Mouse (Mus musculus): ENCODE data around the gene Adamts7. TPM values are rescaled to one million over a fixed set of nuclear protein-coding genes. Genes with fewer than 3 reads are reported as not detected.
A peak's percentile ranks its signal among the peaks of the same experiment; 100 is the strongest.

Adamts7 gene
- polyA plus RNA-seq, 1 experiment from 2014 or later: 14.0 TPM

- Histone ChIP-seq H3K27ac (ENCODE audit: low read length) (no peak overlapping the region), H3K9ac (replicated peaks; ENCODE audit: low read depth, low read length) (no peak overlapping the region), H3K27me3 (replicated peaks; ENCODE audit: control insufficient read depth, insufficient read depth, low read length) (no peaks in the 10 kb centered on the region), H3K36me3 (ENCODE audit: control insufficient read depth, insufficient read depth) (no peaks in the 10 kb centered on the region), H3K4me3 (replicated peaks; ENCODE audit: low read length) (no peak overlapping the region), H3K9me3 (ENCODE audit: control insufficient read depth, low read length) (no peaks in the 10 kb centered on the region), H3K4me1 (replicated peaks; ENCODE audit: control insufficient read depth, insufficient read depth, low read length) (no peaks in the 10 kb centered on the region), H3K4me2 (ENCODE audit: low read length) (no peak overlapping the region)
- WGBS: 94% methylated on average over 6 of the region's 6 CpGs
- ATAC-seq: no peak
Observed at GRCm38 (mm10) chr9:90245206-90245605, 82.3 kb downstream of the Adamts7 start.

DNA sequence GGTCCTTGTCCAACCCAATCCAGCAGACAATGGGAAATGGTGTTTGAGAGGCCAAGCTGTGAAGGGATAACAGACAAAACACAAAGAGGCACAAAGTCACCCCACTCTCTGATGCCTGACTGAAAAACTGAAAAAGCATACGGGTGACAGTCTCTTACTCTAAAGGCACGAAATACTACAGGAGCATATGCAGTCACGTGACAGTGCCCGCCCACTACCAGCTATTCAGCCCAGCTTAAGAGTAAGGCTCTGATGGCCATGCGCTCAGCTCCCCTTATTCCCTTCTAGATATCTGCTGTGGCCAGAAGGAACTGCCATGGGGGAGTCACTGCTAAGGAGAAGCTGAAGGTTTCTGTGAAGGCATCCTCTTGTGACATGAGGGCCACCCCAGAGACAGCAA lies 82.9 kb downstream of the Adamts7 start:
- H3K27me3 ChIP-seq (replicated peaks; ENCODE audit: control insufficient read depth, insufficient read depth, low read length): no peaks in the 10 kb centered on the region
- ATAC-seq: no peak
- WGBS: 91% methylated on average over 5 of the region's 5 CpGs
- no peak overlapping the region for H3K27ac ChIP-seq (ENCODE audit: low read length)
- H3K4me1 ChIP-seq (replicated peaks; ENCODE audit: control insufficient read depth, insufficient read depth, low read length): no peaks in the 10 kb centered on the region
- no peak overlapping the region for H3K9ac ChIP-seq (replicated peaks; ENCODE audit: low read depth, low read length)
- no peak overlapping the region for H3K4me2 ChIP-seq (ENCODE audit: low read length)
- no peaks in the 10 kb centered on the region for H3K36me3 ChIP-seq (ENCODE audit: control insufficient read depth, insufficient read depth)
- H3K4me3 ChIP-seq (replicated peaks; ENCODE audit: low read length): no peak overlapping the region
- no peaks in the 10 kb centered on the region for H3K9me3 ChIP-seq (ENCODE audit: control insufficient read depth, low read length)

- Histone ChIP-seq H3K4me2 (ENCODE audit: low read length) (no peak overlapping the region), H3K36me3 (ENCODE audit: control insufficient read depth, insufficient read depth) (no peaks in the 10 kb centered on the region), H3K9ac (replicated peaks; ENCODE audit: low read depth, low read length) (no peak overlapping the region), H3K9me3 (ENCODE audit: control insufficient read depth, low read length) (no peaks in the 10 kb centered on the region), H3K27ac (ENCODE audit: low read length) (no peak overlapping the region), H3K4me1 (replicated peaks; ENCODE audit: control insufficient read depth, insufficient read depth, low read length) (no peaks in the 10 kb centered on the region), H3K4me3 (replicated peaks; ENCODE audit: low read length) (no peak overlapping the region), H3K27me3 (replicated peaks; ENCODE audit: control insufficient read depth, insufficient read depth, low read length) (no peaks in the 10 kb centered on the region)
- ATAC-seq: no peak
- WGBS: 83% methylated on average over 7 of the region's 7 CpGs
Observed at GRCm38 (mm10) chr9:90247316-90247715, 84.4 kb downstream of the Adamts7 start.

GRCm38 (mm10) chr9:90248326-90248725 lies 85.5 kb downstream of the Adamts7 start:
- Histone ChIP-seq H3K9ac (replicated peaks; ENCODE audit: low read depth, low read length) (no peak overlapping the region), H3K27ac (ENCODE audit: low read length) (no peak overlapping the region), H3K4me3 (replicated peaks; ENCODE audit: low read length) (no peak overlapping the region), H3K27me3 (replicated peaks; ENCODE audit: control insufficient read depth, insufficient read depth, low read length) (no peaks in the 10 kb centered on the region), H3K36me3 (ENCODE audit: control insufficient read depth, insufficient read depth) (no peaks in the 10 kb centered on the region), H3K4me2 (ENCODE audit: low read length) (no peak overlapping the region), H3K9me3 (ENCODE audit: control insufficient read depth, low read length) (no peaks in the 10 kb centered on the region), H3K4me1 (replicated peaks; ENCODE audit: control insufficient read depth, insufficient read depth, low read length) (no peaks in the 10 kb centered on the region)
- 91% methylated on average over 7 of the region's 7 CpGs for WGBS
- ATAC-seq: no peak

DNA sequence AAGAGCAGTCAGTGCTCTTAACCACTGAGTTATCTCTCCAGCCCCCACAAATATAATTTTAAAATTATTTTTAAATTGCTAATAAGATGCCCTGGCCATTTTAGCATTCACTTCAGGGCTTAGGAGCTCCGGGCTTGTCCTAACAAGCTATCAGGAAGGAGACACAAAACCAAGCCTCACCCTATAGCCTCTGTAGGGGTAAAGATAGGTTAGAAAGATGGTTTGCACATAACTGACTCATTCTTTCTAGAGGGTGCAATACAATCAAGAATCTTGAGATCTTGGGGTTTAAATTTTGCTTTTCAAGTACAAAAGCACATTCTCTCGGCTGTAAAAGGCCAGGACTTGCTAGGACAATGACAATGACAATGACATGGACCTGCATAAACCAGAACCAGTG lies 86.2 kb downstream of the Adamts7 start:
- WGBS: 83% methylated on average over 2 of the region's 2 CpGs
- Histone ChIP-seq H3K27ac (ENCODE audit: low read length) (no peak overlapping the region), H3K9ac (replicated peaks; ENCODE audit: low read depth, low read length) (no peak overlapping the region), H3K4me2 (ENCODE audit: low read length) (no peak overlapping the region), H3K4me3 (replicated peaks; ENCODE audit: low read length) (no peak overlapping the region), H3K36me3 (ENCODE audit: control insufficient read depth, insufficient read depth) (no peaks in the 10 kb centered on the region), H3K4me1 (replicated peaks; ENCODE audit: control insufficient read depth, insufficient read depth, low read length) (no peaks in the 10 kb centered on the region), H3K9me3 (ENCODE audit: control insufficient read depth, low read length) (no peaks in the 10 kb centered on the region), H3K27me3 (replicated peaks; ENCODE audit: control insufficient read depth, insufficient read depth, low read length) (no peaks in the 10 kb centered on the region)
- no peak for ATAC-seq

DNA sequence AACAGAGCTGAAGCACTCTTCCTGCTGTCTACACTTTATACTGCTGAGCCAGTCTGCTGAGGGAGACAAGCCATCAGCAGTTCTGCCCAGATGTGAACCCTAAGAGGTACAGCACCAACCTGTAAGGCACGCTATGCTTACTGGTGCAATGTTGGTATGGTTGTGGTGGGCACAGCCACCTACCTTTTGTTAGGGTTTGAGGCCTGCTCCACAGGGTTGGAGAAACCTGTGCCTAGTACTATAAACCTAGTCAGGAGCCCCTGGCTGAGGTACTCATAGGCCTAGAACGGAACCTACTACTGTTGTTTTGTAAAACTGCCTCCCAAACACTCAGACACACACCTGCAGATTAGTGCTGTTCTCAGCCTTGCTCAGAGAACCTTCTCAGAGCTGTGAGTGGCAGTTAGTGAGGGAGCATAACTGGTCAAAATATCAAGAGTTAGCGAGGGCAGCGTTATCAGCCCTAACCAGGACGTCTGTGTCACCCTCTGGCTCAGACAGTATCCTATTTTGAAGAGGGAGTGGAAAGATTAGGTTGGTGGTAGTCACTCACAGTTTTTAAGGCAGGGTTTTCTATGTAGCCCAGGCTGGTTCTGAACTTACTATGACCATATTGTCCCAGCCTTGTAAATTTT lies 87.4 kb downstream of the Adamts7 start:
- no peaks in the 10 kb centered on the region for H3K36me3 ChIP-seq (ENCODE audit: control insufficient read depth, insufficient read depth)
- ATAC-seq: no peak
- WGBS: 91% methylated on average over 5 of the region's 5 CpGs
- H3K27ac ChIP-seq (ENCODE audit: low read length): no peak overlapping the region
- no peaks in the 10 kb centered on the region for H3K27me3 ChIP-seq (replicated peaks; ENCODE audit: control insufficient read depth, insufficient read depth, low read length)
- H3K9me3 ChIP-seq (ENCODE audit: control insufficient read depth, low read length): no peaks in the 10 kb centered on the region
- no peaks in the 10 kb centered on the region for H3K4me1 ChIP-seq (replicated peaks; ENCODE audit: control insufficient read depth, insufficient read depth, low read length)
- H3K9ac ChIP-seq (replicated peaks; ENCODE audit: low read depth, low read length): no peak overlapping the region
- no peak overlapping the region for H3K4me2 ChIP-seq (ENCODE audit: low read length)
- no peak overlapping the region for H3K4me3 ChIP-seq (replicated peaks; ENCODE audit: low read length)

DNA sequence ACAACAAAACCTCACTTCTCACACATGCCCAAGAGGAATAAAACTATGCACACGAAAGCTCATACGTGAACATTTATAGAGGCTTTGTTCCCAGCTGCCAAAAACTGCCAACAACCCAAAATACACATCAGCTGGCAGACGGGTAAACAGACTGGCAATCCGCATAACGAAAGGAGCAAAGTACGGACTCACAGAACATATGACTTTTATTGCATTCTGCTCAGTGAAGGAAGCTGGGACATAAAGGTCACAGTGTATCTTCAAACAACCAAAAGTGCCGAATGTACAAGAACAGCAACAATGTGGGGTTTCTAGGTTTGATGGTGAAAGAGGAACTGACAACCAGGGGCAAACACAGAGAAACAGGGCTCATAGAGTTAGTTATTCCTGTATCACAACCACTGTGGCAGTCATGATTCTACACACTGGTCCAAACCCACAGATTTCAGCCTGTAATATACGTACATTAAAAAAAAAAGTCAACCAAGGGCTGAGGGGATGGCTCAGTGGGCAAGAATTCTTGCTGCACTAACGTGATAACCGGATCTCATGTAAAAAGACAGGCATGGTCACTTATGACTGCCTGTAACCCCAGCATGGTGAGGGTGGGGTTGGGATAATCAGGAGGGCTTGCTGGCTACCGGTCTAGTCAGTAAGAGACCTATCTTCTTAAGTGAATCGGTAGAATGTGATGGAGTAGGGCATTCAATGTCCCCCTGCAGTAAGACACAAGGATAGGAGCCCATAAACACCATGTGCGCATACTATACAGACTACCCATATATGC lies 88.3 kb downstream of the Adamts7 start:
- 73% methylated on average over 13 of the region's 13 CpGs for WGBS
- Histone ChIP-seq H3K9me3 (ENCODE audit: control insufficient read depth, low read length) (no peaks in the 10 kb centered on the region), H3K4me1 (replicated peaks; ENCODE audit: control insufficient read depth, insufficient read depth, low read length) (no peaks in the 10 kb centered on the region), H3K4me2 (ENCODE audit: low read length) (no peak overlapping the region), H3K4me3 (replicated peaks; ENCODE audit: low read length) (no peak overlapping the region), H3K9ac (replicated peaks; ENCODE audit: low read depth, low read length) (no peak overlapping the region), H3K27ac (ENCODE audit: low read length) (no peak overlapping the region), H3K36me3 (ENCODE audit: control insufficient read depth, insufficient read depth) (no peaks in the 10 kb centered on the region), H3K27me3 (replicated peaks; ENCODE audit: control insufficient read depth, insufficient read depth, low read length) (no peaks in the 10 kb centered on the region)
- ATAC-seq: no peak

- no peak overlapping the region for H3K9ac ChIP-seq (replicated peaks; ENCODE audit: low read depth, low read length)
- no peaks in the 10 kb centered on the region for H3K4me1 ChIP-seq (replicated peaks; ENCODE audit: control insufficient read depth, insufficient read depth, low read length)
- no peaks in the 10 kb centered on the region for H3K27me3 ChIP-seq (replicated peaks; ENCODE audit: control insufficient read depth, insufficient read depth, low read length)
- H3K4me2 ChIP-seq (ENCODE audit: low read length): no peak overlapping the region
- 90% methylated on average over 2 of the region's 2 CpGs for WGBS
- H3K4me3 ChIP-seq (replicated peaks; ENCODE audit: low read length): no peak overlapping the region
- ATAC-seq: no peak
- no peak overlapping the region for H3K27ac ChIP-seq (ENCODE audit: low read length)
- no peaks in the 10 kb centered on the region for H3K9me3 ChIP-seq (ENCODE audit: control insufficient read depth, low read length)
- H3K36me3 ChIP-seq (ENCODE audit: control insufficient read depth, insufficient read depth): no peaks in the 10 kb centered on the region
Observed at GRCm38 (mm10) chr9:90253181-90253580, 90.3 kb downstream of the Adamts7 start.

- Histone ChIP-seq H3K4me2 (ENCODE audit: low read length) (no peak overlapping the region), H3K4me1 (replicated peaks; ENCODE audit: control insufficient read depth, insufficient read depth, low read length) (no peaks in the 10 kb centered on the region), H3K9ac (replicated peaks; ENCODE audit: low read depth, low read length) (no peak overlapping the region), H3K9me3 (ENCODE audit: control insufficient read depth, low read length) (no peaks in the 10 kb centered on the region), H3K4me3 (replicated peaks; ENCODE audit: low read length) (no peak overlapping the region), H3K27me3 (replicated peaks; ENCODE audit: control insufficient read depth, insufficient read depth, low read length) (no peaks in the 10 kb centered on the region), H3K27ac (ENCODE audit: low read length) (no peak overlapping the region), H3K36me3 (ENCODE audit: control insufficient read depth, insufficient read depth) (no peaks in the 10 kb centered on the region)
- ATAC-seq: peak; percentile 41; the same call in 1 of the 2 replicates
- 50% methylated on average over 6 of the region's 6 CpGs for WGBS
Observed at GRCm38 (mm10) chr9:90255844-90256405, 93.1 kb downstream of the Adamts7 start.

Measured in forebrain, embryonic 16.5 days (tissue).